Mouse (Mus musculus): ENCODE results near the gene Fbxw7. TPM values are rescaled to one million over a fixed set of nuclear protein-coding genes. Genes with fewer than 3 reads are reported as not detected.
A peak's percentile ranks its signal among the peaks of the same experiment; 100 is the strongest.
"Not testable (repeated sequence)": the region's sequence is repeated elsewhere in the genome, so short reads cannot be mapped to it uniquely, and the experiment has no call there.

The Fbxw7 gene
- total RNA-seq, 2 experiments from 2014 or later = 155 to 157 TPM

- no peak for DNase-seq (ENCODE audit: low spot score in 2 of 2)
Measured at GRCm38 (mm10) chr3:84826405-84826804, 11.3 kb downstream of the Fbxw7 start.

GRCm38 (mm10) chr3:84826938-84827337, 11.9 kb downstream of the Fbxw7 start:
- DNase-seq (ENCODE audit: low spot score in 2 of 2) = no peak

- DNase-seq (ENCODE audit: low spot score in 2 of 2) = no peak
Measured at GRCm38 (mm10) chr3:84827617-84828016, 12.5 kb downstream of the Fbxw7 start.

- no peak for DNase-seq (ENCODE audit: low spot score in 2 of 2)
Measured at GRCm38 (mm10) chr3:84829366-84829765, 14.3 kb downstream of the Fbxw7 start.

GRCm38 (mm10) chr3:84836029-84836428, 21.0 kb downstream of the Fbxw7 start:
- no peak for DNase-seq (ENCODE audit: low spot score in 2 of 2)

GRCm38 (mm10) chr3:84837984-84838383, 22.9 kb downstream of the Fbxw7 start:
- no peak for DNase-seq (ENCODE audit: low spot score in 2 of 2)

GRCm38 (mm10) chr3:84839499-84839898, 24.4 kb downstream of the Fbxw7 start:
- no peak for DNase-seq (ENCODE audit: low spot score in 2 of 2)

- DNase-seq (ENCODE audit: low spot score in 2 of 2) = no peak
Measured at GRCm38 (mm10) chr3:84841271-84841670, 26.2 kb downstream of the Fbxw7 start.

GRCm38 (mm10) chr3:84842793-84843192, 27.7 kb downstream of the Fbxw7 start:
- no peak for DNase-seq (ENCODE audit: low spot score in 2 of 2)

- peak; percentile 17 to 82 for DNase-seq (ENCODE audit: low spot score in 2 of 2)
Measured at GRCm38 (mm10) chr3:84843594-84843993, 28.5 kb downstream of the Fbxw7 start.

GRCm38 (mm10) chr3:84848798-84849197, 33.7 kb downstream of the Fbxw7 start:
- no peak for DNase-seq (ENCODE audit: low spot score in 2 of 2)

GRCm38 (mm10) chr3:84850418-84850817, 35.4 kb downstream of the Fbxw7 start:
- no peak for DNase-seq (ENCODE audit: low spot score in 2 of 2)

GRCm38 (mm10) chr3:84851801-84852200, 36.7 kb downstream of the Fbxw7 start:
- no peak for DNase-seq (ENCODE audit: low spot score in 2 of 2)

- DNase-seq (ENCODE audit: low spot score in 2 of 2) = no peak
Measured at GRCm38 (mm10) chr3:84852877-84853276, 37.8 kb downstream of the Fbxw7 start.

- no peak for DNase-seq (ENCODE audit: low spot score in 2 of 2)
Measured at GRCm38 (mm10) chr3:84854440-84854839, 39.4 kb downstream of the Fbxw7 start.

GRCm38 (mm10) chr3:84860669-84861068, 45.6 kb downstream of the Fbxw7 start:
- DNase-seq (ENCODE audit: low spot score in 2 of 2) = no peak

GRCm38 (mm10) chr3:84861817-84862216, 46.7 kb downstream of the Fbxw7 start:
- DNase-seq (ENCODE audit: low spot score in 2 of 2) = not testable (repeated sequence)

GRCm38 (mm10) chr3:84865684-84866083, 50.6 kb downstream of the Fbxw7 start:
- DNase-seq (ENCODE audit: low spot score in 2 of 2) = no peak

- no peak for DNase-seq (ENCODE audit: low spot score in 2 of 2)
Measured at GRCm38 (mm10) chr3:84866866-84867265, 51.8 kb downstream of the Fbxw7 start.

- DNase-seq (ENCODE audit: low spot score in 2 of 2) = peak in 1 of 2 experiments; percentile 46
Measured at GRCm38 (mm10) chr3:84867434-84867975, 52.4 kb downstream of the Fbxw7 start.

- DNase-seq (ENCODE audit: low spot score in 2 of 2) = no peak
Measured at GRCm38 (mm10) chr3:84867991-84868390, 52.9 kb downstream of the Fbxw7 start.

GRCm38 (mm10) chr3:84870126-84870525, 55.1 kb downstream of the Fbxw7 start:
- DNase-seq (ENCODE audit: low spot score in 2 of 2) = no peak

- DNase-seq (ENCODE audit: low spot score in 2 of 2) = no peak
Measured at GRCm38 (mm10) chr3:84875306-84875705, 60.2 kb downstream of the Fbxw7 start.

- DNase-seq (ENCODE audit: low spot score in 2 of 2) = no peak
Measured at GRCm38 (mm10) chr3:84876211-84876610, 61.1 kb downstream of the Fbxw7 start.

Data from layer of hippocampus, adult 18-20 months (tissue).